Comparison of ENCODE assay signal across 14 mouse cellular contexts in genomic region chr17:86125908-86126307, GRCm38 (mm10). TPM values are rescaled to one million over a fixed set of nuclear protein-coding genes. Genes with fewer than 3 reads are reported as not detected.
A peak's percentile ranks its signal among the peaks of the same experiment; 100 is the strongest.
DNase-seq lines count a peak whose midpoint lies in the region; ATAC-seq and TF ChIP-seq lines count a peak whose summit lies in the region.
"Had no signal": no experiment of that assay in that cellular context is flagged by ENCODE, and none has a peak within 500 bp of the region (broad histone marks: within the 10 kb centered on the region; RNA-seq: fewer than 3 reads in every experiment).

No protein-coding gene starts in this region.

- no peak overlapping the region for H3K4me3 ChIP-seq in hindbrain, postnatal 0 days (ENCODE audit: low read length)
- H3K4me3 ChIP-seq in hindbrain, embryonic 13.5 days: no peak overlapping the region
- H3K4me3 ChIP-seq in CH12.LX (replicated peaks in 1 of 3; ENCODE audit: low read depth in 2 of 3, low read length in 2 of 3, poor library complexity in 1 of 3): no peak overlapping the region
- no peak overlapping the region for H3K4me3 ChIP-seq in embryonic facial prominence, embryonic 11.5 days (ENCODE audit: low read depth, low read length)
- H3K4me3 ChIP-seq: hindbrain, embryonic 12.5 days; limb, embryonic 12.5 days; lung, embryonic 15.5 days had no signal

- TF ChIP-seq POLR2A in CH12.LX (IDR thresholded peaks at IDR 0.05; ENCODE audit: low read depth, low read length): no peak

- 85% methylated on average over 5 of the region's 5 CpGs for WGBS in hindbrain, postnatal 0 days
- 92% methylated on average over 5 of the region's 5 CpGs for WGBS in hindbrain, embryonic 13.5 days
- 77% methylated on average over 5 of the region's 5 CpGs for WGBS in embryonic facial prominence, embryonic 11.5 days

- no peak for TF ChIP-seq EP300 in CH12.LX (IDR thresholded peaks at IDR 0.05; ENCODE audit: low read length)

- no peaks in the 10 kb centered on the region for H3K27me3 ChIP-seq in hindbrain, postnatal 0 days (ENCODE audit: insufficient read depth, low read length)
- no peaks in the 10 kb centered on the region for H3K27me3 ChIP-seq in hindbrain, embryonic 13.5 days
- H3K27me3 ChIP-seq in CH12.LX (replicated peaks): no peaks in the 10 kb centered on the region
- no peaks in the 10 kb centered on the region for H3K27me3 ChIP-seq in embryonic facial prominence, embryonic 11.5 days (ENCODE audit: control insufficient read depth, insufficient read depth, low read length)
- H3K27me3 ChIP-seq: hindbrain, embryonic 12.5 days; limb, embryonic 12.5 days; lung, embryonic 15.5 days had no signal

- peak; percentile 43 for TF ChIP-seq CTCF in hindbrain, postnatal 0 days (IDR thresholded peaks at IDR 0.05; ENCODE audit: low read depth)
- TF ChIP-seq CTCF in CH12.LX (conservative IDR thresholded peaks at IDR 0.05 in 1 of 2, IDR thresholded peaks at IDR 0.05 in 1 of 2; ENCODE audit: low read depth in 2 of 2, low read length in 2 of 2): peak in 1 of 2 experiments; percentile 44; a peak in 2 of 4 replicates

- no peak overlapping the region for H3K9ac ChIP-seq in hindbrain, postnatal 0 days (replicated peaks; ENCODE audit: low read length)
- no peak overlapping the region for H3K9ac ChIP-seq in hindbrain, embryonic 13.5 days
- H3K9ac ChIP-seq in CH12.LX (ENCODE audit: insufficient read depth, low read depth): no peak overlapping the region
- H3K9ac ChIP-seq in embryonic facial prominence, embryonic 11.5 days (replicated peaks; ENCODE audit: low read length): no peak overlapping the region
- H3K9ac ChIP-seq: hindbrain, embryonic 12.5 days; limb, embryonic 12.5 days; lung, embryonic 15.5 days had no signal

- H3K4me1 ChIP-seq in hindbrain, postnatal 0 days (ENCODE audit: insufficient read depth, low read length): no peaks in the 10 kb centered on the region
- H3K4me1 ChIP-seq in hindbrain, embryonic 13.5 days (replicated peaks): no peaks in the 10 kb centered on the region
- peaks cover 3 to 37% of the 10 kb centered on the region in 2 experiments; a peak in 2 of 4 replicates for H3K4me1 ChIP-seq in CH12.LX (ENCODE audit: control insufficient read depth in 1 of 2, insufficient read depth in 2 of 2)
- H3K4me1 ChIP-seq in embryonic facial prominence, embryonic 11.5 days (ENCODE audit: control insufficient read depth, insufficient read depth, low read length): no peaks in the 10 kb centered on the region
- H3K4me1 ChIP-seq: hindbrain, embryonic 12.5 days; limb, embryonic 12.5 days; lung, embryonic 15.5 days had no signal

- in situ Hi-C loops in CH12.LX (cut with MboI; ENCODE audit: low pct_ligation_motif_present, low pct_unique_long_range_greater_than_20kb, low sequenced_read_pairs): no loop called here

- no peak overlapping the region for H3K27ac ChIP-seq in hindbrain, postnatal 0 days
- no peak overlapping the region for H3K27ac ChIP-seq in hindbrain, embryonic 13.5 days
- H3K27ac ChIP-seq in CH12.LX (ENCODE audit: insufficient read depth, low read depth): no peak overlapping the region
- no peak overlapping the region for H3K27ac ChIP-seq in embryonic facial prominence, embryonic 11.5 days (replicated peaks; ENCODE audit: low read depth, low read length)
- H3K27ac ChIP-seq: hindbrain, embryonic 12.5 days; limb, embryonic 12.5 days; lung, embryonic 15.5 days had no signal

- DNase-seq in hindbrain, postnatal 0 days (ENCODE audit: low spot score): peak; percentile 13
- peak; percentile 9 for DNase-seq in 416B (ENCODE audit: low read depth)
- DNase-seq in CH12.LX (ENCODE audit: extremely low read depth): no peak
- DNase-seq in embryonic facial prominence, embryonic 11.5 days (ENCODE audit: low spot score): peak; percentile 21
- DNase-seq in adrenal gland, adult 18-20 months (ENCODE audit: low spot score in 2 of 2): no peak
- no peak for DNase-seq in right cerebral cortex, postnatal 25 days
- DNase-seq: cerebellum, postnatal 10 days; kidney, postnatal 14 days had no signal

- H3K79me2 ChIP-seq in CH12.LX (replicated peaks; ENCODE audit: control insufficient read depth, extremely low read depth, insufficient read depth, poor library complexity, severe bottlenecking): no peaks in the 10 kb centered on the region

- peak; percentile 30 for TF ChIP-seq RAD21 in CH12.LX (IDR thresholded peaks at IDR 0.05; ENCODE audit: low read depth, low read length)

- no peak for ATAC-seq in hindbrain, postnatal 0 days
- ATAC-seq in hindbrain, embryonic 13.5 days (ENCODE audit: low FRiP score): no peak
- ATAC-seq in embryonic facial prominence, embryonic 11.5 days (replicated peaks; ENCODE audit: insufficient number of reproducible peaks, low FRiP score, low TSS enrichment, low read depth): no peak

- H3K4me2 ChIP-seq in hindbrain, postnatal 0 days (ENCODE audit: low read depth, low read length): no peak overlapping the region
- H3K4me2 ChIP-seq in hindbrain, embryonic 13.5 days: no peak overlapping the region
- H3K4me2 ChIP-seq in CH12.LX (ENCODE audit: insufficient read depth, low read depth, poor library complexity, severe bottlenecking): no peak overlapping the region
- H3K4me2 ChIP-seq in embryonic facial prominence, embryonic 11.5 days (ENCODE audit: low read depth, low read length): no peak overlapping the region
- H3K4me2 ChIP-seq: heart, embryonic 11.5 days; hindbrain, embryonic 12.5 days; limb, embryonic 12.5 days; lung, embryonic 15.5 days; midbrain, embryonic 11.5 days had no signal

- H3K36me3 ChIP-seq in hindbrain, postnatal 0 days (ENCODE audit: insufficient read depth, low read length): no peaks in the 10 kb centered on the region; the same call in none of the 2 replicates
- peaks cover 40% of the 10 kb centered on the region for H3K36me3 ChIP-seq in hindbrain, embryonic 13.5 days
- H3K36me3 ChIP-seq in CH12.LX (replicated peaks in 1 of 2; ENCODE audit: control insufficient read depth in 1 of 2, insufficient read depth in 1 of 2, low read length in 1 of 2): peaks cover 50 to 87% of the 10 kb centered on the region in 2 experiments
- no peaks in the 10 kb centered on the region for H3K36me3 ChIP-seq in embryonic facial prominence, embryonic 11.5 days (replicated peaks; ENCODE audit: control insufficient read depth, insufficient read depth, low read depth, low read length)

- dilution Hi-C loops in CH12.LX (cut with MboI; ENCODE audit: extremely low pct_ligation_motif_present, extremely low pct_unique_long_range_greater_than_20kb, low sequenced_read_pairs): no loop called here

- H3K9me3 ChIP-seq in hindbrain, postnatal 0 days (ENCODE audit: low read length): no peaks in the 10 kb centered on the region
- no peaks in the 10 kb centered on the region for H3K9me3 ChIP-seq in hindbrain, embryonic 13.5 days
- H3K9me3 ChIP-seq in CH12.LX (replicated peaks; ENCODE audit: low read length): no peaks in the 10 kb centered on the region
- H3K9me3 ChIP-seq in embryonic facial prominence, embryonic 11.5 days (replicated peaks; ENCODE audit: control insufficient read depth, low read length): no peaks in the 10 kb centered on the region
- H3K9me3 ChIP-seq: hindbrain, embryonic 12.5 days; limb, embryonic 12.5 days; lung, embryonic 15.5 days had no signal

TF ChIP-seq in CH12.LX, 34 proteins besides CTCF, POLR2A, EP300 and RAD21:
- TF ChIP-seq UBTF (IDR thresholded peaks at IDR 0.05; ENCODE audit: low read depth, low read length): no peak
- no peak for TF ChIP-seq RCOR1 (conservative IDR thresholded peaks at IDR 0.05; ENCODE audit: low read depth, low read length)
- no peak for TF ChIP-seq MAX (IDR thresholded peaks at IDR 0.05; ENCODE audit: low read length)
- peak; percentile 13; the same call in 1 of the 2 replicates for TF ChIP-seq SMC3 (IDR thresholded peaks at IDR 0.05; ENCODE audit: low read depth, low read length)
- no peak for TF ChIP-seq E2F4 (IDR thresholded peaks at IDR 0.05; ENCODE audit: insufficient replicate concordance, low read depth, low read length)

RNA-seq across cellular contexts. Expression of gene Srbd1, which starts 19.1 kb away (rescaled TPM):
- total RNA-seq in hindbrain, postnatal 0 days (2014; rRNA removed): 8.6 and 12.1 TPM in 2 replicates
- polyA plus RNA-seq in hindbrain, postnatal 0 days (2015; fragmentation: Nextera tagmentation; extraction: Ambion mirVana): 7.4 and 7.9 TPM in 2 replicates
- polyA plus RNA-seq in hindbrain, embryonic 13.5 days (2015; fragmentation: Nextera tagmentation; extraction: Ambion mirVana): 15.8 and 16.6 TPM in 2 replicates
- 21.5 and 24.9 TPM in 2 replicates for total RNA-seq in CH12.LX (2012; rRNA removed)
- total RNA-seq in CH12.LX (2014; rRNA removed): 24.8 and 25.7 TPM in 2 replicates
- 33.0 and 34.5 TPM in 2 replicates for polyA plus RNA-seq in CH12.LX (2012; ENCODE audit: insufficient read length, low read depth)
- polyA plus RNA-seq in embryonic facial prominence, embryonic 11.5 days (2014; fragmentation: Nextera tagmentation; extraction: Ambion mirVana): 12.3 and 12.6 TPM in 2 replicates
- total RNA-seq in adrenal gland, adult 18-20 months (2021): 10 to 100 TPM; 15.3 to 16.9 TPM

RNA-seq across cellular contexts. Expression of gene Prkce, which starts 41.7 kb away (rescaled TPM):
- total RNA-seq in hindbrain, postnatal 0 days (2014; rRNA removed): 53.5 and 55.8 TPM in 2 replicates
- 47.4 and 50.8 TPM in 2 replicates for polyA plus RNA-seq in hindbrain, postnatal 0 days (2015; fragmentation: Nextera tagmentation; extraction: Ambion mirVana)
- 18.7 and 19.8 TPM in 2 replicates for polyA plus RNA-seq in hindbrain, embryonic 13.5 days (2015; fragmentation: Nextera tagmentation; extraction: Ambion mirVana)
- total RNA-seq in CH12.LX (2012; rRNA removed): 10.2 and 11.4 TPM in 2 replicates
- 4.0 and 4.1 TPM in 2 replicates for total RNA-seq in CH12.LX (2014; rRNA removed)
- polyA plus RNA-seq in CH12.LX (2012; ENCODE audit: insufficient read length, low read depth): 10.7 and 13.2 TPM in 2 replicates
- 6.1 and 6.7 TPM in 2 replicates for polyA plus RNA-seq in embryonic facial prominence, embryonic 11.5 days (2014; fragmentation: Nextera tagmentation; extraction: Ambion mirVana)
- total RNA-seq in adrenal gland, adult 18-20 months (2021): 10 to 100 TPM; 17.5 to 22.9 TPM

Comparison
In these comparisons a context has a peak if more than half of its experiments do, and no peak if none do; other contexts are left out.
1. DNase-seq: peak in hindbrain, postnatal 0 days (single experiment), 416B (single experiment) and embryonic facial prominence, embryonic 11.5 days (single experiment); none in CH12.LX (single experiment), adrenal gland, adult 18-20 months (0 of 2) and right cerebral cortex, postnatal 25 days (single experiment).